Mouse (Mus musculus): ENCODE results near the gene Ppp1r35.

GRCm38 (mm10) chr5:137764609-137765340 is 13.9 kb upstream of the Ppp1r35 start:
- no peak for TF ChIP-seq CTCF (IDR thresholded peaks at IDR 0.05; ENCODE audit: insufficient read depth, low read depth, low read length)
- no peak for TF ChIP-seq POLR2A (IDR thresholded peaks at IDR 0.05; ENCODE audit: insufficient read depth, low read depth, low read length)
